Mouse (Mus musculus) hindbrain, postnatal 0 days (tissue): ENCODE measurements around the gene Gm36864. TPM values are rescaled to one million over a fixed set of nuclear protein-coding genes. Genes with fewer than 3 reads are reported as not detected.
"Not testable (repeated sequence)": the region's sequence is repeated elsewhere in the genome, so short reads cannot be mapped to it uniquely, and the experiment has no call there.

ENCODE experiments used
- ATAC-seq: fragments of 200-750 bp; cut with Nextera tagmentation; 2 replicates; pipeline ENCODE4 v1.8.0; 2017; ENCODE audit warnings: mild to moderate bottlenecking, moderate TSS enrichment, moderate library complexity
- DNase-seq: peaks from one replicate; pipeline ENCODE4 v3.0.0-alpha.2; 2015; ENCODE audit warnings: low spot score
- H3K27ac ChIP-seq: fragments of 300-500 bp; sonication (generic); 2 replicates; pipeline ENCODE4 v1.5.1; 2014; ENCODE audit warnings: mild to moderate bottlenecking
- H3K27me3 ChIP-seq: fragments of 300-500 bp; sonication (generic); 2 replicates; pipeline ENCODE4 v1.6.1; 2014; ENCODE audit warnings: low read length, mixed read lengths; ENCODE audit not compliant: insufficient read depth
- H3K36me3 ChIP-seq: fragments of 300-500 bp; sonication (generic); 2 replicates; pipeline ENCODE4 v1.6.1; 2014; ENCODE audit warnings: low read length, mixed read lengths; ENCODE audit not compliant: insufficient read depth
- H3K4me1 ChIP-seq: fragments of 300-500 bp; sonication (generic); 2 replicates; pipeline ENCODE4 v1.6.1; 2014; ENCODE audit warnings: antibody characterized with exemption, low read length, mixed read lengths; ENCODE audit not compliant: insufficient read depth
- H3K4me2 ChIP-seq: fragments of 300-500 bp; sonication (generic); 2 replicates; pipeline ENCODE4 v1.6.1; 2014; ENCODE audit warnings: low read depth, mild to moderate bottlenecking, low read length, moderate library complexity, mixed read lengths
- H3K4me3 ChIP-seq: fragments of 300-500 bp; sonication (generic); 2 replicates; pipeline ENCODE4 v1.5.1; 2014; ENCODE audit warnings: low read length
- H3K9ac ChIP-seq: fragments of 300-500 bp; sonication (generic); replicated peaks from 2 replicates; pipeline ENCODE4 v1.6.1; 2014; ENCODE audit warnings: mild to moderate bottlenecking, low read length, moderate library complexity, mixed read lengths
- H3K9me3 ChIP-seq: fragments of 300-500 bp; sonication (generic); 2 replicates; pipeline ENCODE4 v1.6.1; 2016; ENCODE audit warnings: low read length, mixed read lengths
- CTCF ChIP-seq: IDR thresholded peaks from 2 replicates; pipeline ENCODE4 v1.5.1; 2016; ENCODE audit warnings: antibody characterized with exemption, control low read depth, low read depth
- WGBS: fragments of 180-500 bp; shearing (Covaris S2); extraction: QIAGEN DNeasy Blood & Tissue Kit; methylation state at CpG from one replicate; pipeline ENCODE4 v1.1.7; 2014; 5-methylcytosine and 5-hydroxymethylcytosine counted together
- polyA plus RNA-seq: library from polyadenylated mRNA; unstranded; fragments of >200 nt; fragmentation: Nextera tagmentation; extraction: Ambion mirVana; gene quantifications from 2 replicates; pipeline ENCODE4 v1.2.1, GENCODE M21; 2015
- total RNA-seq: library from RNA; depleted of rRNA; stranded (reverse); fragments of >200 nt; gene quantifications from 2 replicates; pipeline ENCODE4 v1.2.3, GENCODE M21; 2014

Gm36864 gene
- total and polyA plus RNA-seq, 2 experiments from 2014 or later, result not detected

DNA sequence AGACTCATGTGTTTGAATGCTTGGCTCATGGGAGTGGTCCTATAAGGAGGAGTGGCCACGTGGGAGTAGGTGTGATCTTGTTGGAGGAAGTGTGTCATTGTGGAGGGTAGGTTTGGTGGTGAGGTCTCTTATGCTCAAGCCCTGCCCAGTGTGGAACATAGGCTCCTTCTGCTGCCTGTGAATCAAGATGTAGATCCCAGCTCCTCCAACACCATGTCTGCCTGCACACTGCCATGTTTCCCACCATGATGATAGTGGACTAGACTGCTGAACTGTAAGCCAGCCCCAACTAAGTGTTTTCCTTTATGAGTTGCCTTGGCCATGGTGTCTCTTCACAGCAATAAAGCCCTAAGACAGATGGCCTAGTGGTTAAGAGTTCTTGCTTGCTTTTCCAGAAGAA lies 8.1 kb downstream of the Gm36864 start:
- ATAC-seq, result no peak
- WGBS, result 50% methylated on average over 1 of the region's 1 CpGs
- TF ChIP-seq CTCF, result no peak

DNA sequence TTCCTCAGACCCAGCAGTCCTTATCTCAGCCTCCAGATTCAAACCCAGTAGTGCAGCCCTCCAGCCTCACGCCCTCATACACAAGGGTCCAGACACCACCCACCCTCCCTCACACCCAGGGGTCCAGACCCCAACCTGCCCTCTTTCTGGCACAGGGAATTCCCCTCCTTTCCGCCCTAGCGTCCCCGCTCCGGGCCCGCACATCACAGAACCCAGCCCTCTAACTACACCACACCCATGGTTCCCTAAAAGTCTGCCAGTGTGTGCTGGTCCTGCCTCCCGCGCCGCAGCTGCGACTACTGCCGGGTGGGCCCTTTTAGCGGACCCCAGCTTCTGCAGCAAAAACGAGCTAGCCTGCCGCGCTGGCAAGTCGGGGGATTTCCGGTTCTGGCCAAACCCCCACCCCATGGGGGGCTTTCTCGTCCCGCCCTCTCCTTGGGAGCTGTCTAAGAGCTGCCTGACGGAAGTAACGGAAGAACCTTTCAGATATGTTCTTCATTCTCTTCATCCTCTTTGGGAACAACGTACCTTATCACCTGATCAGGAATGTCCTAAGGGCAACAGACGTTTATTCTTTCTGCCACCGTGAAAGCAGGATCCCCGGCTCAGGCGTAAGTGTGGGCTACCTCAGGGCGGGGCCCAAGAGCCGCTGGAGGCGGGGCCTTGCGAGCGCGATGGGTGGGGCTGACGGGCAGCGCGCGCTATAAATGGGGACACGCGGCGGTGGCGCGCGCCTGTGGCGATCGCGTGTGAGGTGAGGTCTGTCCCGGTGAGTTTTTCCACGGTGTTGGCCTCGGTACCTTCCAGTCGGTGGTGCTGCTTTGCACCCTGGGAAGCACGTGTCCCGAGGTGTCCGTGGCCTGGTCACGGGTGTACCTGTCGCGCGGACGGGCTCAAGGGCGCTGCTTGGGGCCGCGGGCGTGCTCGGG lies 10.3 kb downstream of the Gm36864 start, which contains the start of the genes 1700028J19Rik and 2410002F23Rik:
1700028J19Rik (minus strand) TSS at position 641 of the 929 bp plus-strand sequence.
2410002F23Rik (plus strand) TSS at position 668 of the 929 bp plus-strand sequence.
- ATAC-seq (peak; percentile 89), DNase-seq (peak; percentile 96)
- H3K4me1 ChIP-seq, result peaks cover 10% of the 10 kb centered on the region
- peaks cover 15% of the 10 kb centered on the region for H3K36me3 ChIP-seq
- no peaks in the 10 kb centered on the region for H3K9me3 ChIP-seq
- H3K27ac ChIP-seq, result peak within 1 kb of the TSS; percentile 98
- peak within 1 kb of the TSS; percentile 82 for H3K4me2 ChIP-seq
- TF ChIP-seq CTCF, result no peak; the same call in 1 of the 2 replicates
- peak within 1 kb of the TSS; percentile 91 for H3K4me3 ChIP-seq
- peak within 1 kb of the TSS; percentile 99 for H3K9ac ChIP-seq
- no peaks in the 10 kb centered on the region for H3K27me3 ChIP-seq
- 1% methylated on average over 62 of the region's 62 CpGs for WGBS

More for the DNA sequence above, 8.1 kb downstream of the Gm36864 start:
- DNase-seq, result no peak
- 0 out of 2 replicates have a peak, but pooled peaks cover 2% of the 10 kb centered on the region for H3K36me3 ChIP-seq
- H3K9me3 ChIP-seq, result no peaks in the 10 kb centered on the region
- no peak overlapping the region for H3K4me3 ChIP-seq
- H3K4me1 ChIP-seq, result peaks cover 10% of the 10 kb centered on the region
- no peak overlapping the region for H3K4me2 ChIP-seq
- no peak overlapping the region for H3K9ac ChIP-seq
- H3K27ac ChIP-seq, result no peak overlapping the region
- H3K27me3 ChIP-seq, result no peaks in the 10 kb centered on the region

DNA sequence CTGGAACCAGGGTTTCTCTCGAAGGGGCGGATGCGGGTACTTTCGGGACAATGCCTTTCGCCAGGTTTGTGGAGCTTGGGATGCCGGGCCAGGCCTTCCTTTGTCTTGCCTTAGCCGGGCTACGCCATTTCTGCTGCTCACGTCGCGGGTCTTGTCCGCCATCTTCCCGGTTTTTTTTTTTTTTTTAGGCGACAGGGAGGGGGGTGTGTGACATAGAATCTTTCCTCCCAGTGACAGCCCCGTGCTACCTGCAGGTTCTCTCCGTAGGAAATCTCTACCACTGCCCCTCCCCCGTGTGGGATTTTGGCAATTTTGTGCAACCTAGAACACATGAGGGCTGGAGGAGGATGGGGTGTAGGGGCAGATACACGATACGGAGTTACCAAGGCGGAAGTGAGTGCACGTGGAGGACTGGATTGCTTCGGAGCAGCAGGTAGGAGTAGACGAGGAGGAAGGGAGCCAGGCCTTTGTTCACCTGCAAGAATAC lies 11.1 kb downstream of the Gm36864 start:
- ATAC-seq, result peak; percentile 61
- peaks cover 10% of the 10 kb centered on the region for H3K4me1 ChIP-seq
- no peaks in the 10 kb centered on the region for H3K27me3 ChIP-seq
- peaks cover 15% of the 10 kb centered on the region for H3K36me3 ChIP-seq
- under 1% methylated on average over 23 of the region's 23 CpGs for WGBS
- H3K4me3 ChIP-seq, result peak overlapping the region; percentile 91
- no peak for TF ChIP-seq CTCF
- H3K4me2 ChIP-seq, result peak overlapping the region; percentile 82
- no peaks in the 10 kb centered on the region for H3K9me3 ChIP-seq
- H3K27ac ChIP-seq, result peak overlapping the region; percentile 98
- H3K9ac ChIP-seq, result peak overlapping the region; percentile 99
- DNase-seq, result peak; percentile 78

DNA sequence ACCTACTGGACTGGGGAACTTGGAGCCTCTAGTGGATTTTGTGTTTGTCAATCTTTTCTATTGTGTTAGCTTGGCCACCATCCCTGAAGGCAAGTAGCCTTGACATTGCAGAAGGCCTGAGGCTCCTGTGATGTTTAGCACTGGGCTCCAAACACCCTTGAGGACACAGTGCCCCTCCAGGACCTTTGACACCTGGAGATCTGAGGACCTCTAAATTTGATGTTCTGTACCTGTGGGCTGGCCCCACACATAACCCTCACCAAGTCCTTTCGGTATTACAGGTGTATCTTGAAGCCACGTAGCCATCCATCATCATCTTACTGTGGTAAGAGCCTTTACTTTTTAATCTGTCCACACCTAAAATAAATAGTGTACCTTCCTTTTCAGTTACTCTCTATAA lies 12.0 kb downstream of the Gm36864 start:
- Histone ChIP-seq H3K4me3 (peak overlapping the region; percentile 91), H3K9ac (peak overlapping the region; percentile 99; the same call in 1 of the 2 replicates), H3K4me1 (peaks cover 10% of the 10 kb centered on the region), H3K27ac (no peak overlapping the region), H3K9me3 (no peaks in the 10 kb centered on the region), H3K27me3 (no peaks in the 10 kb centered on the region), H3K36me3 (peaks cover 15% of the 10 kb centered on the region), H3K4me2 (peak overlapping the region; percentile 82)
- ATAC-seq (no peak), DNase-seq (no peak)
- no peak for TF ChIP-seq CTCF
- WGBS, result 96% methylated on average over 2 of the region's 2 CpGs

DNA sequence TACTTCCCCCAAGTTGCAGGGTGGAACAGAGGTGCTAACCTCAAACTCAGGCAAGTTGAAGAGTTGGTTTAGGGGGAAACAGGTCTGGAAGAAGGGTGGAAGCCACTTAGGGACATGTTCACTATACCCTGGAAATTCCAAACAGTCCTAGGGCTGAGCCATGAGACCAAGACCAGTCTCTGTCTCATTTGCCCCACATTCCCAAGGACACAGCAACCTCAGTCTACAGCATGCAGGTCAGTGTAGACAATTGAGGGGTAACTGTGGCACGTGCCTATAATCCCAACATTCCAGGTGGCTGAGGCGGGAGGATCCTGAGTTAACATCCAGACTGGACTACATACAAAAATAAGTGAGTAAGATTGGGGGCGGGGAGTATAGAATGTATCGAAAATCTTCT lies 13.3 kb downstream of the Gm36864 start:
- no peak for TF ChIP-seq CTCF
- Histone ChIP-seq H3K36me3 (peaks cover 15% of the 10 kb centered on the region), H3K9ac (no peak overlapping the region), H3K27me3 (no peaks in the 10 kb centered on the region), H3K27ac (no peak overlapping the region), H3K4me1 (peaks cover 10% of the 10 kb centered on the region), H3K4me2 (no peak overlapping the region), H3K9me3 (no peaks in the 10 kb centered on the region), H3K4me3 (no peak overlapping the region)
- WGBS, result 92% methylated on average over 4 of the region's 4 CpGs
- no peak for ATAC-seq
- no peak for DNase-seq

DNA sequence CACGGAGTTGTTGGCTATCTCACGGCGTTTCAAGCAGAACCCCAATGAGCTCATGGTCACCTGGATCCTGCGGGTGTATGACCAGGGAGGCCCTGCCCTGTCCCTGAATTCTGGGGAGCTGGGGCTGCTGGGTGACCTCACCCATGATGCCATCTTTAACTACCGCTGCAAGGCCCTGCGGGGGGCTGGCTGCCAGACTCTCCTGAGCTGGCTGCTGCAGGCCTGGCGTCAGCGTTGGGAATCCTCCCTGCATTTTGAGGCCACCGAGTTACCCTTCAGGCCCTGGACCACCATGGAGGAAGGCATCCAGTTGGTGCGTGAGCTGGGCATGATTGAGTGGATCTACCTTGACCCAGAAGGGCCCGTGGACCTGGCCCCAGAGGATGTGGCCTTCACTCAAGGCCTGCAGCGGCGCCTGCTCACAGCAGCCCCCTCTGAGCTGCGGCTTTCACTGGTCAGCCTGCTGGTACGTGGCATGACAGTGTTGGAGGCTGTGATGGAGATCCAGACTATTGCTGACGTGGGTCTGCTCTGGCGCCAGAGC lies 14.8 kb downstream of the Gm36864 start:
- not testable (repeated sequence) for H3K9ac ChIP-seq, H3K9me3 ChIP-seq, DNase-seq, ATAC-seq, H3K4me2 ChIP-seq, H3K27ac ChIP-seq, H3K4me1 ChIP-seq, H3K27me3 ChIP-seq, H3K4me3 ChIP-seq
- WGBS, result 86% methylated on average over 17 of the region's 17 CpGs
- H3K36me3 ChIP-seq, result peaks cover 15% of the 10 kb centered on the region
